Mouse (Mus musculus): ENCODE measurements around the gene Trim34b. TPM values are rescaled to one million over a fixed set of nuclear protein-coding genes. Genes with fewer than 3 reads are reported as not detected.
A peak's percentile ranks its signal among the peaks of the same experiment; 100 is the strongest.

The Trim34b gene
- total and polyA plus RNA-seq, 3 experiments, result 0.69 to 0.74 TPM; not detected in 1

DNA sequence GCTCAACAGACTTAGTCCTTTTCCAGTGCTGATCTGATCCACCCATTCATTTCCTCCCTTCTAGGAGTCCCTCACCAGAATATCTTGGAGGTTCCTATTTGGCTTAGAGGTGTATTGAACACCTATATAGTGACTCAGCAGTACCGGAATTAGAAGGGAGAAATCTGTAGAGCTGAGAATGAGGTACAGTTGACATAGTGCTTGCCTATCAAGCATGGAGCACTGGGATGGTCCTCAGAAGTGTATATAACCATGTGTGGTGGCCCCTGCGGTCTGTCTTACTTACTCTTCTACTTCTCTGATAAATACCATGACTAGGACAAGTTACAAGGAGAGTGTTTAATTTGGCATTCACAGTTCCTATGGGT is 24.3 kb downstream of the Trim34b start:
- H3K9ac ChIP-seq (ENCODE audit: control insufficient read depth, low read depth, low read length, poor library complexity, severe bottlenecking), result peak overlapping the region; percentile 29; the same call in 1 of the 2 replicates
- peaks cover 0 to 5% of the 10 kb centered on the region in 2 experiments; a peak in 2 of 4 replicates for H3K36me3 ChIP-seq (ENCODE audit: control insufficient read depth in 1 of 2, insufficient read depth in 2 of 2, low read length in 2 of 2)
- no peaks in the 10 kb centered on the region for H3K27me3 ChIP-seq (ENCODE audit: control insufficient read depth in 1 of 2, insufficient read depth in 2 of 2, low read length in 2 of 2)
- TF ChIP-seq POLR2A (IDR thresholded peaks at IDR 0.05; ENCODE audit: control insufficient read depth in 1 of 2, insufficient read depth in 1 of 2, low read depth in 1 of 2, low read length in 2 of 2, poor library complexity in 1 of 2) (no peak; a peak in 1 of 4 replicates), ZMIZ1 (IDR thresholded peaks at IDR 0.05; ENCODE audit: low read depth, low read length) (no peak), ZC3H11A (IDR thresholded peaks at IDR 0.05; ENCODE audit: low read depth, low read length) (no peak), MYB (IDR thresholded peaks at IDR 0.05; ENCODE audit: low read depth, low read length) (no peak), MXI1 (IDR thresholded peaks at IDR 0.05; ENCODE audit: low read depth, low read length) (no peak), MAZ (IDR thresholded peaks at IDR 0.05; ENCODE audit: low read depth, low read length) (no peak), RAD21 (IDR thresholded peaks at IDR 0.05; ENCODE audit: low read depth, low read length) (no peak), ELF1 (IDR thresholded peaks at IDR 0.05; ENCODE audit: low read depth, low read length) (no peak), ZNF384 (IDR thresholded peaks at IDR 0.05; ENCODE audit: low read depth, low read length) (no peak), SMC3 (IDR thresholded peaks at IDR 0.05; ENCODE audit: low read depth, low read length) (no peak), CTCF (IDR thresholded peaks at IDR 0.05 in 2 of 3, conservative IDR thresholded peaks at IDR 0.05 in 1 of 3; ENCODE audit: control insufficient read depth in 1 of 3, insufficient read depth in 1 of 3, low read depth in 2 of 3, low read length in 3 of 3, poor library complexity in 1 of 3, severe bottlenecking in 1 of 3) (no peak), TCF12 (IDR thresholded peaks at IDR 0.05; ENCODE audit: low read depth, low read length) (no peak), USF2 (IDR thresholded peaks at IDR 0.05; ENCODE audit: borderline replicate concordance in 1 of 2, insufficient read depth in 1 of 2, low read depth in 1 of 2, low read length in 2 of 2) (no peak), GABPA (IDR thresholded peaks at IDR 0.05; ENCODE audit: low read depth, low read length) (no peak), GATA1 (IDR thresholded peaks at IDR 0.05; ENCODE audit: low read depth, low read length) (no peak)
- DNase-seq (ENCODE audit: low read depth, low spot score), result no peak
- H3K79me2 ChIP-seq (ENCODE audit: control insufficient read depth, insufficient read depth, low read length, poor library complexity), result no peaks in the 10 kb centered on the region
- peaks cover 0 to 4% of the 10 kb centered on the region in 2 experiments; a peak in 2 of 4 replicates for H3K4me1 ChIP-seq (ENCODE audit: control insufficient read depth in 1 of 2, insufficient read depth in 2 of 2, low read length in 2 of 2)
- no peaks in the 10 kb centered on the region for H3K9me3 ChIP-seq (replicated peaks; ENCODE audit: insufficient read depth, low read length)
- peak overlapping the region; percentile 59 for H3K27ac ChIP-seq (ENCODE audit: control insufficient read depth, low read depth, low read length)
- peak overlapping the region; percentile 38 to 49 for H3K4me3 ChIP-seq (ENCODE audit: control insufficient read depth in 1 of 2, insufficient read depth in 1 of 2, low read depth in 2 of 2, low read length in 2 of 2)

DNA sequence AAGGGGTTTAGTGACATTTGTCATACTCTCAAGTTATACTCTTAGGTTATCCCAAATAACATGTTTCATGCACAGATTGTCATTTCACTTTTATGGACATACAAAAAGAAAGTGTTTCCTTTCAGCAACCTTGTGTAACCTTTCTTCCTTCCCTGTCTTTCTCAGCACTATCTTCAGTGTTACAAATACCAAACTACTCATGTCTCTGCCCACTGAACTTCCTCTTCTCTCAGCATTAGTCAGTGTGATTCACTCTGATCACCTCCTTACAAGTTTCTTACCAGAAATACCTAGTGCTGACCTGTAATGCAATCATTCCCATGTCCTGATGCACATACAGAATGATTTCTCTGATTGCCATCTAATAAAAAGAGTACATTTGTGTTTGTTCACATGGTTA is 37.1 kb downstream of the Trim34b start:
- Histone ChIP-seq H3K4me1 (ENCODE audit: control insufficient read depth in 1 of 2, insufficient read depth in 2 of 2, low read length in 2 of 2) (peaks cover 0 to 5% of the 10 kb centered on the region in 2 experiments; a peak in 1 of 4 replicates), H3K79me2 (ENCODE audit: control insufficient read depth, insufficient read depth, low read length, poor library complexity) (no peaks in the 10 kb centered on the region), H3K9ac (ENCODE audit: control insufficient read depth, low read depth, low read length, poor library complexity, severe bottlenecking) (no peak overlapping the region), H3K9me3 (replicated peaks; ENCODE audit: insufficient read depth, low read length) (no peaks in the 10 kb centered on the region), H3K27ac (ENCODE audit: control insufficient read depth, low read depth, low read length) (no peak overlapping the region), H3K4me3 (ENCODE audit: control insufficient read depth in 1 of 2, insufficient read depth in 1 of 2, low read depth in 2 of 2, low read length in 2 of 2) (no peak overlapping the region), H3K27me3 (ENCODE audit: control insufficient read depth in 1 of 2, insufficient read depth in 2 of 2, low read length in 2 of 2) (no peaks in the 10 kb centered on the region; a peak in 2 of 4 replicates), H3K36me3 (ENCODE audit: control insufficient read depth in 1 of 2, insufficient read depth in 2 of 2, low read length in 2 of 2) (no peaks in the 10 kb centered on the region)
- TF ChIP-seq ZKSCAN1 (IDR thresholded peaks at IDR 0.05; ENCODE audit: low read depth, low read length), result no peak
- TF ChIP-seq UBTF (IDR thresholded peaks at IDR 0.05; ENCODE audit: borderline replicate concordance, insufficient read depth, low read depth, low read length), result no peak
- no peak for TF ChIP-seq ZMIZ1 (IDR thresholded peaks at IDR 0.05; ENCODE audit: low read depth, low read length)
- TF ChIP-seq RCOR1 (IDR thresholded peaks at IDR 0.05; ENCODE audit: low read depth, low read length), result no peak
- no peak for TF ChIP-seq CTCF (IDR thresholded peaks at IDR 0.05 in 2 of 3, conservative IDR thresholded peaks at IDR 0.05 in 1 of 3; ENCODE audit: control insufficient read depth in 1 of 3, insufficient read depth in 1 of 3, low read depth in 2 of 3, low read length in 3 of 3, poor library complexity in 1 of 3, severe bottlenecking in 1 of 3)
- no peak for TF ChIP-seq GABPA (IDR thresholded peaks at IDR 0.05; ENCODE audit: low read depth, low read length)
- no peak for TF ChIP-seq MYC (IDR thresholded peaks at IDR 0.05; ENCODE audit: low read depth, low read length)
- no peak for TF ChIP-seq JUND (IDR thresholded peaks at IDR 0.05; ENCODE audit: low read depth, low read length)
- no peak for TF ChIP-seq POLR2A (IDR thresholded peaks at IDR 0.05; ENCODE audit: control insufficient read depth in 1 of 2, insufficient read depth in 1 of 2, low read depth in 1 of 2, low read length in 2 of 2, poor library complexity in 1 of 2)
- no peak for TF ChIP-seq USF2 (IDR thresholded peaks at IDR 0.05; ENCODE audit: borderline replicate concordance in 1 of 2, insufficient read depth in 1 of 2, low read depth in 1 of 2, low read length in 2 of 2)
- no peak for TF ChIP-seq EP300 (IDR thresholded peaks at IDR 0.05; ENCODE audit: low read depth in 1 of 2, low read length in 2 of 2)
- no peak for TF ChIP-seq ZC3H11A (IDR thresholded peaks at IDR 0.05; ENCODE audit: low read depth, low read length)
- no peak for TF ChIP-seq POLR2AphosphoS2 (IDR thresholded peaks at IDR 0.05; ENCODE audit: low read length)
- no peak for TF ChIP-seq ETS1 (IDR thresholded peaks at IDR 0.05; ENCODE audit: low read depth, low read length)
- TF ChIP-seq MYB (IDR thresholded peaks at IDR 0.05; ENCODE audit: low read depth, low read length), result no peak
- no peak for TF ChIP-seq TCF12 (IDR thresholded peaks at IDR 0.05; ENCODE audit: low read depth, low read length)
- no peak for TF ChIP-seq BHLHE40 (IDR thresholded peaks at IDR 0.05; ENCODE audit: borderline replicate concordance, low read depth, low read length)
- no peak for TF ChIP-seq GATA1 (IDR thresholded peaks at IDR 0.05; ENCODE audit: low read depth, low read length)
- no peak for TF ChIP-seq ELF1 (IDR thresholded peaks at IDR 0.05; ENCODE audit: low read depth, low read length)
- no peak for DNase-seq (ENCODE audit: low read depth, low spot score)

Data from MEL (cell line).